Mouse (Mus musculus) CD4-positive helper T cell, adult 2 months (primary cell): Measurements from ENCODE around the gene Exd2.

Source experiments
- DNase-seq: peaks from one replicate; pipeline ENCODE4 v3.0.0-alpha.2; 2012; ENCODE audit warnings: low read depth, missing footprints, low spot score

Exd2 gene

DNA sequence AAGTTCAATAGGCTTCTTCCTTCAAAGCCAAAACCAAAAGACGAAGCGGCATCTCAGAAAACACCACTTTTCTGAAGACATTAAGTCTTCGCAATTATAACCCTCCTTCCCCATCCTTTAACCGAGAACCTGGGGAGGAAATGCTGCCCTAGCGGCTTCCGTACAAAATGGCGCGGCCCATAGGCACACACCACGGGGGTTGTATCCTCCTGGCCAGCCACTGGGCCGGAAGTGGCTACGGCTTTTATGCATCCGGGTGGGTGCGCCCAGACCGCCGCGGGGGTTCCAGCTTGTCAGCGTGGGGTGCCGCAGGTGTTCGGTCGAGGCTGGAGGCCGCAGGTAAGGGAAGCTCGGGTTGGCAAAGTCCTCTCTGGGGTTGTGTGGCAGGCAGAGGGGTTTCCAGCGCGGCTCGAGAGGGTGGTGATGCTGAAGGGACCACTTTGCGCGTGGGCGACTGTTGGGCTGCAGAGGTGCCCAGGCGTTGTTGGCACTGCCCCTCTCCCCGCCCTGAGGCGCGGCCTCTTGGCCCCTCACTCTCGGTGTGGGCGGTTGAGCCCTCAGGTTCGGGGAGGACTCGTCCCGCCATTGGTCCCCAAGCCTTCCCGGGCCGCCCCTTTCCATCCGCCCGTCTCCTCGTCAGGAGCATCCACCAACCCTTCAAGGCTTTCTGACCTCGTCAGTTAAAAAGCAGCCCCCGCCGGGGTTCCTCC, at the start of gene Exd2:
Gene Exd2, plus strand, starts transcription at position 154 of the 710 bp plus-strand sequence.
- DNase-seq = peak; percentile 89

DNA sequence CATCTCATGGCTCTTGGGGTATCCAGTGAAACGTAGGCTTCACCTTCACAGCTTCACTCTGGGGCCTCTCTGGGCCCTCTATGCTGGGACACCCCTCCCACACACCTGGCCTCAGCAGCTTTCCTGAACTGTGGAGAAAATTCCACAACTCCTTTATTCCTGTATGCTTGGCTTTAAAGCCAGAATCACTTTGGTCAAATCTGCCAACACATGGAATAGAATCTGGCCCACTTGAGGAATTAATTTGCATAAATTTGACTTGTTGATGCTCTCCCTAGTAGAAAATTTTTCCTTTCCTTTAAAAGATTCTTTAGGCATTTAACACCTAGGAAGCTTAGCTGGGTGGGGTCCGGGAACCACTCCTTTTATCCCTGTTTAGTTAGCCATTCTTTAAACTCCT, 47.8 kb upstream of the Exd2 start:
- no peak for DNase-seq

- DNase-seq = no peak
Observed at GRCm38 (mm10) chr12:80427683-80428082, 35.2 kb upstream of the Exd2 start.

DNA sequence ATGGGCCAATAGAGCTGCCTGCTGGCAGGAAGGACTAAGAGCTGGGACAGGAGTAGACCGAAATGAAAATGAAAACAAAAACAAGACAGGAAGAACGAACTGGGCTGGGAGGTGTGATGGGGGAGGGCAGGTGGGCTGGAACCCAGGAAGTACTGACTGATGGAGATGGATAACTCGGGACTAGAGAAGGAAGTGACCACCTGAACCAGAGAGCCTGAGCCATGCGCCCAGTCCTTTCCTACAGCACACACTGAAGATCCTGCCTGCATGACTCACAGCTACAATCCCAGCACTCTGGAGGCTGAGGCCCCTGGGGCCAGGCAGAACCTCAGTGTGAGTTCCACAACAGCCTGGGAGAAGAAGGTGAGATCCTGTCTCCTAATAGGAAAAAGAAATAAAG, 29.6 kb upstream of the Exd2 start:
- DNase-seq = peak; percentile 64

DNA sequence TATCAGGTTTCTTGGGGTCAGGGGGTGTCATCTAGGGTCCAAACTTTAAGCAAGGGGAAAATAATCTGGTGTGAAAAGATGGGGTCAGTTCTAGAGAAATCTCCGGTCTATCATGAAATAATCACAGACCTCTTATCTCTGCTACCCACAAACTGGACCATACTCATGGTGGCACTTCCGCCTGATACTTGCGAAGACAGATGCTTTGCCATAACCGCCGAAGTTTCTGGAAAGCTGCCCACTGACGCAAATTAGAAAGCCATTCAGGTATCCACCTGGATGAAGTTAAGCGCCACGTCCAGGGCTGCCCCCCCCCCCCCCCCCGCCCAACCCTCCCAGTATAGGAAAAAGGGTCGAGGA, 28.3 kb upstream of the Exd2 start:
- no peak for DNase-seq

DNA sequence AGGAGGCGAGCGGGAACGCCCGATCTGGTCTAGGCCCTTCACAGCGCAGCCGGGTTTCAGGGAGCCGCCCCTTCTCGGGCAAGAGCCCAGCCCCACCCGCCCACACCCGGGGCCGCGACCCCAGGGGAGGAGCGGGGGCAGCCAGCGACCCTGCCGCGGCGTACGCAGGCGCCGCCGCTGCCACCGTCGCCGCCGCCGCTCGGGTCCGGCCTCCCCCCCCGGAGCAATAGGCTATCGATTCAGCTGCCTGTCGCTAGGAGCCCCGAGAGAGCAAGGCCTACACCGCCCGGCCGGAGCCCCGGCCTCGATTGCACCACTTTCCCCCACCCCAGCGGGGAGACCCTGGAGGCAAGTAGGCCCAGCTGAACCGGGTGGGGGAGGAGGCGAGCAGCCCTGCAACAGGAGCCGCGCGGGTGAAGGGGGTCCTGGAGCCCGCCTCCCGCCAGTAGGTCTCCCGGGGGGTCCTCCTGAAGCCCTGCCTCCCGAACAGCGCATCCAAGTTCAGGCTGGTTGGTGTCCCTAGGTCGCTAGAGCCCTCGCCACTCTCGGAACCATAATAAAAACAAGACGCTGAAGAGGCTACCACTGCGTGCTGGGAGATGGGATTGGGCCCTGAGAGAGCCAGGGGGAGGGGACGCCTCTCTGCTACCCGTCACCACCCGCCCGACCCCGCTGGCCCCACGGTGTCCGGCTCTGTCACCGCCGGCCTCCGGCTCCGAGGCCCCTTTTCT, 27.8 kb upstream of the Exd2 start:
- peak; percentile 82 for DNase-seq

DNA sequence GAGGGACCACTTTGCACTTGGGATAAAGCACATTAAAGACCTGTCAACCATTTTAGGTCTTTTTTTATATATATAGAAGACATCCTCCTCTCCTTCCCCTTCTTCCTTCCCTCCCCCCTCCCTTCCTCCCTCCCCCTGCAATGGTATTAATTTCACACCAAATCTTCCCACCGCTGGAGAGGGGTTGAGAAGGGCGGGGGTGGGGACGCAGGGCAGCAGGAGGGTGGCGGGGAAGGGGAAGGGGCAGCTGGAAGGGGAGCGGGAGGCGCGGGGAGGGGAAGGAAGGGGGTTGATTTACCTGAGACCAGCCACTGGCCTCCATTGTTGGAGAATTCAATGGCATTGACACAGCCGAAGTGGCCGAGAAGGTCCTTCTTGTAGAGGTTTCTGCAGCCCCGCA, 27.0 kb upstream of the Exd2 start:
- peak; percentile 60 for DNase-seq

DNA sequence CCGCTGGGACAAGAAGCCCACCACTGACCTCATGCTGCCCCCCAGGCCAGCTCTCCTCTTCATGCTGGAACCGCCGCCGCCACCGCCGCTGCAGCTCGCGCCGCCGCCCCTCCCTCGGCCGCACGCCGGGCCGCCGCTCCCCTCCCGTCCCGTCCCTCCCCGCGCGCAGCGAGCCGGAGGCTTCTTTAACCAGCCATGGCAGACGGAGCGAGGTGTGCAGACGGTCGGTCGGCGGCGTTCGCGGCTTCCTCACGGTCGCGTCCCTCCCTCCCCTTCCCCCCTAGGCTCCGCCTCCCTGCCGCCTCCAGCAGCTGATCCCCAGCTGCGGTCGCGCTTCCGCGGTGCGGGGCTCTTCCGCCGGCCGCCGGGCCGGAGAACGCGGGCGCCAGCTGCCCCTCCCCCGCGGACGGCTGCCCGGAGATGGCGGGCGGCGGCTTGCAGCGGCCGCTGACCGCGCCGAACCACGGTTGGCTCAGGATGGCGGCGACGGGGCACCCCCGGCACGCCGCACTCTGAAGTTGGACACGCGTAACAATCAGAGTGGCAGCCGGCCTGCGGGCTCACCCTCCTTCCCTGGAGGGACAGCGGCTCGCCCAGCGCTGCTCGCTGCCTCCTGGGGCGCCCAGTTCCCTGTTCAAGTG, 26.4 kb upstream of the Exd2 start, which contains the start of gene Dcaf5:
Gene Dcaf5, minus strand, starts transcription at position 266 of the 641 bp plus-strand sequence.
- DNase-seq = peak; percentile 88

GRCm38 (mm10) chr12:80437051-80437675, 25.7 kb upstream of the Exd2 start:
- DNase-seq = no peak

DNA sequence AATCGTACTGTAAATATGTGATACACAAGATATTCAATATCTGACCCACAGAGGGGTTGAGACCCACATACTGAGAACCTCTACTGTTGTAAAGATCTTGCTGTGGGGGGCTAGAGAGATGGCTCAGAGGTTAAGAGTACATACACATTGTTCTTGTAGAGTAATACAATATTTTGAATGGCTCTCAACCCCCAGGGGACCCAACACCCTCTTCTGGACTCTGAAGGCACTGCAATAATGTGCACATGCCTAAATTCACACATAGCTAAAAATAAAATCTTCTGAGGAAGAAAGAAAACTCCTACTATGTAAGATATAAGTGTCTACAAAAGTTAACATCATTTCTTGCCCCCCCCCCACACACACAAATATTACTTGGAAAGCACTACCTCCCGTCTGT, 21.9 kb upstream of the Exd2 start:
- peak; percentile 32 for DNase-seq

- no peak for DNase-seq
Observed at GRCm38 (mm10) chr12:80444525-80445109, 18.3 kb upstream of the Exd2 start.

GRCm38 (mm10) chr12:80453506-80453905, 9.4 kb upstream of the Exd2 start:
- DNase-seq = no peak

DNA sequence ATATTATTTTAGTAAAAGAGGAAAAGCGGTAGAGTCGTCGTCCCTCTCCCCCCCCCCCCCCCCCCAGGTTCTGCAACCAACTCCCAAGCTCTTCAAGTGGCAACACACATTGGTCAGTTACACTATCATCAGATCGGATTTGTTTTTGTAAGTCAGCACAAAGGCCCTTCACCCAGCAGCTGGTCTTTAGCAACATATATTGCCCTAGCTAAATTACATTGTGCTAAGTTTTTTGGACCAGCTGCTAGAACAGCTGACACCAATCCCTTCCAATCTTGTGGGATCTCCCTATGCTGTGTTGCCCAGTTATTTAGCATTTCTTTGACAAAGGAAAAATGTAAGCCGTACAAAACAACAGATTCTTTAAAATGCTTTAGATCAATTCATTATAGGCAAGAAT, 4.9 kb upstream of the Exd2 start:
- DNase-seq = no peak

- DNase-seq = peak; percentile 36
Observed at GRCm38 (mm10) chr12:80462292-80462896, 501 bp upstream of the Exd2 start.

DNA sequence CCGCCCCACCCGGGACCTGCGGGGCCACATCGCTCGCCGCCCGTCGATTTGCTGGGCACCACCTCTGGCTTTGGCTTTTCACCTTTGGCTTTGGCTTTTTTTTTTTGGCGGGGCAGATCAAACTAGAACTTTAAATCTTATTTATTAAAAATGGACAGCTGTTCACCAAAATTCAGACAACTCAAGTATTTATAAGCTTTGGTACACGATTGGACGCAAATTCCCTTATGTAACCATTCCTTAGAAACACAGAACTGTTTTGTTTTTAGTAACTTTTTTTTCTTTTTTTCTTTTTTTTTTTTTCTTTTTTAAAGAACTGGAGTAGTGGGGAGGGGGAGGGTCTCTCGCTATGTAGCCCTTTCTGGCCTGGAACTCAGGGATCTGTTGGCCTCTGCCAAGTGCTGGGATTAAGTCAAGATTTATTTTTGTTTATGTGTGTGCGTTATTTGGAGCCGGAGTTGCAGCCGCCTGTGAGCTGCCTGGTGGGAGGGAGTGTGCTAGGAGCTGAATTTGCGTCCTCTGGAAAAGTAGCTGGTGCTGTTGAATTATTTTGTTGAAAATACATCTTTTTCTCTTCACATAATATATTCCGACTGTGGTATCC, 873 bp downstream of the Exd2 start:
- no peak for DNase-seq

- DNase-seq = no peak
Observed at GRCm38 (mm10) chr12:80470206-80470605, 7.3 kb downstream of the Exd2 start.

DNA sequence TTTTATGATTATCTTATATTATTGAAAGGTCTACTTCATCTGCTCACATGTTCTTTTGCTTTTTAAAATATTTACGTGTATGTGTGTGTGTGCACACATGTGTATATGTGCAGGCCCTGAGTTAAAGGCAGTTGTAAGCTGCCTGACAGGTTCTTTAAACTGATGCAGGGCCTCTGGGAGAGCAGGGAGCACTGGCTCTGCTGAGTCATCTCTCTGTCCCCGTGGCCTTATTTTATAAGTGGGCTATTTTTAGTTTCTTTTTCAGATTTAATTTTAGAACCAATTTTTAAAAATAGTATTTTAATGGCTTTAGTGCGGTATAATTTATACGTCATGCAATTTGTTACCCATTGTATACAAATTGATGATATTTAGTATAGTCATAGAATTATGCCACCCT, 9.0 kb downstream of the Exd2 start:
- no peak for DNase-seq

- no peak for DNase-seq
Observed at GRCm38 (mm10) chr12:80473731-80474130, 10.8 kb downstream of the Exd2 start.

DNA sequence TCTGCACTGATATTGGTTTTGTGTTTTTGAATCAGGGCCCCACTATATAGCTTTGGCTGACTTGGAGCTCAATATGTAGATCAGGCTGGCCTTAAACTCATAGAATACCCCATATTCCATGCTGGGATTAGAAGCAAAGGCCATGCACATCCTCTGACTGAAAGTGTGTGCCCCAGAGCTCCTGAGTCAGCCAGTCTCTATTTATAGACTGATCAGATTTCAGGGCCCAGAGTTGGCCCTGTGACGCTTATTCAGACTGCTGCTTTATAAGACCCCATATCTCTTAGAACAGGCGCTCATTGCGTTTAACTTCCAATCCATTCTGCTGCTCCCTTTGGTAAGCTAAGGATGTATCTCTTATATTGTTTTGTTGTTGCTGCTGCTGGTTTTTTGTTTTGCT, 17.1 kb downstream of the Exd2 start:
- no peak for DNase-seq

DNA sequence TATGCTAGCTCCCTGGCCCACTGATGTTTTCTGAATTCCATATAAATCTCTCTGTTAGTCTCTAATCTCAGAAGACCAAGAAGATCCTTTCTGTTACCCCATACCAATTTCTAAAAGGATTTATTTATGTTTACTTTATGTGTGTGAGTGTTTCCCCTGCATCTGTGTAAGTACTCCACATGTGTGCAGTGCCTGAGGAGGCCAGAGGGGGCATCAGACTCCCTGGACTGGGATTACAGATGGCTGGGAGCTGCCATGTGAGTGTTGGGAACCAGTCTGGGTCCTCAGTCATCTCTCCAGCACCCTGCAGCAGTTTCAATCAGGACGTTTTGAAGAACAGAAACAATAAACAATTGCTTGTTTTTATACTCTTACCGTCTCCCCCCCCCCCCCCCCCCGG, 20.5 kb downstream of the Exd2 start:
- no peak for DNase-seq

DNA sequence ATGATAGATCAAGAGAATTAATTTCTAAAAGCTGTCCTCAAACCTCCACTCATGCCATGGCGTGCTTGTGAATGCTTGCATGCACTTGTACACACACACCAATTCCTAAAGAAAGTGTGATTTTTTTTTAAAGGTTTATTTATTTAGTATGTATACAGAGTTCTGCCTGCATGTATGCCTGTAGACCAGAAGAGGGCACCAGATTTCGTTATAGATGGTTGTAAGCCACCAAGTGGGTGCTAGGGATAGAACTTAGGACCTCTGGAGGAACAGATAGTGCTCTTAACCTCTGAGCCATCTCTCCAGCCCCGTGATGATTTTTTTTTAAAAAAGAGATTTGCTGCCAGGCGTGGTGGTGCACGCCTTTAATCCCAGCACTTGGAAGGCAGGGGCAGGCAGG, 30.4 kb downstream of the Exd2 start:
- no peak for DNase-seq
